Mouse (Mus musculus) intestine, embryonic 15.5 days (tissue): ENCODE measurements around the gene Tmem30b. TPM values are rescaled to one million over a fixed set of nuclear protein-coding genes. Genes with fewer than 3 reads are reported as not detected.
"Not testable (repeated sequence)": the region's sequence is repeated elsewhere in the genome, so short reads cannot be mapped to it uniquely, and the experiment has no call there.

Source experiments
- ATAC-seq: fragments of 200-750 bp; cut with Nextera tagmentation; 2 replicates; pipeline ENCODE4 v1.8.0; 2017; ENCODE audit warnings: moderate TSS enrichment, moderate library complexity
- H3K27ac ChIP-seq: fragments of 300-500 bp; sonication (generic); 2 replicates; pipeline ENCODE4 v1.5.1; 2015; ENCODE audit warnings: mild to moderate bottlenecking, inconsistent platforms
- H3K27me3 ChIP-seq: fragments of 300-500 bp; sonication (generic); replicated peaks from 2 replicates; pipeline ENCODE4 v1.6.1; 2015; ENCODE audit warnings: inconsistent platforms
- H3K36me3 ChIP-seq: fragments of 300-500 bp; sonication (generic); 2 replicates; pipeline ENCODE4 v1.6.1; 2015; ENCODE audit warnings: inconsistent platforms
- H3K4me1 ChIP-seq: fragments of 300-500 bp; sonication (generic); replicated peaks from 2 replicates; pipeline ENCODE4 v1.6.1; 2015; ENCODE audit warnings: inconsistent platforms
- H3K4me2 ChIP-seq: fragments of 300-500 bp; sonication (generic); replicated peaks from 2 replicates; pipeline ENCODE4 v1.6.1; 2015; ENCODE audit warnings: mild to moderate bottlenecking, inconsistent platforms
- H3K4me3 ChIP-seq: fragments of 300-500 bp; sonication (generic); replicated peaks from 2 replicates; pipeline ENCODE4 v1.5.1; 2015; ENCODE audit warnings: inconsistent platforms
- H3K9ac ChIP-seq: fragments of 300-500 bp; sonication (generic); 2 replicates; pipeline ENCODE4 v1.6.1; 2015; ENCODE audit warnings: inconsistent platforms
- H3K9me3 ChIP-seq: fragments of 300-500 bp; sonication (generic); 2 replicates; pipeline ENCODE4 v1.6.1; 2016; ENCODE audit warnings: inconsistent platforms
- WGBS: fragments of 180-500 bp; shearing (Covaris S2); methylation state at CpG from one replicate; pipeline ENCODE4 v1.1.7; 2015; 5-methylcytosine and 5-hydroxymethylcytosine counted together
- polyA plus RNA-seq: library from polyadenylated mRNA; unstranded; fragments of >200 nt; fragmentation: Nextera tagmentation; extraction: Ambion mirVana; gene quantifications from 2 replicates; pipeline ENCODE4 v1.2.1, GENCODE M21; 2015

The Tmem30b gene
- polyA plus RNA-seq, 1 experiment from 2014 or later = 67.5 TPM

DNA sequence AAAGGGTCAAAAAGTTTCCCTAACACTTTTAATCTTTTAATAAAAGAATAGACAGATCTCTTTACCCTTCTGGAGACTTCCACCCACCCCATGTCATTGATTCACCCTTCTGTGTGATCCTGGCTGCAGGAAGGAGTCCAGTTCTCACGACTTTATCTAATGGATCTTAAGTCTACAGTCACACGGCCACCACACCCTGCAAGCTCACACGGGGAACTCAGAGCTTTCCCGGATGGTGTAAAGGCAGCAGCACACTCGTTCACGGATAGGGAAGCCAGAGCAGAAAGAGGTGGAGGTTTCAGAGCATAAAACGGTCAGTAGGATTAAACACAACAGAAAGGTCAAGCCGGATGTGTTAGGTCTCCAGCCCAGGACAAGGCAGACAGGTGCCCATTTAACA is 2.1 kb upstream of the Tmem30b start:
- WGBS = 42% methylated on average over 8 of the region's 8 CpGs
- H3K27me3 ChIP-seq = peaks cover 33% of the 10 kb centered on the region
- H3K36me3 ChIP-seq = no peaks in the 10 kb centered on the region
- peaks cover 18% of the 10 kb centered on the region for H3K4me1 ChIP-seq
- H3K9me3 ChIP-seq = no peaks in the 10 kb centered on the region
- peak overlapping the region; percentile 2; the same call in 1 of the 2 replicates for H3K4me2 ChIP-seq
- peak overlapping the region; percentile 39; the same call in 1 of the 2 replicates for H3K27ac ChIP-seq
- ATAC-seq = peak; percentile 37
- no peak overlapping the region for H3K9ac ChIP-seq
- no peak overlapping the region for H3K4me3 ChIP-seq

- Histone ChIP-seq H3K4me3 (no peak overlapping the region), H3K9me3 (no peaks in the 10 kb centered on the region), H3K4me1 (peaks cover 18% of the 10 kb centered on the region), H3K4me2 (no peak overlapping the region), H3K36me3 (no peaks in the 10 kb centered on the region), H3K27me3 (peaks cover 33% of the 10 kb centered on the region), H3K27ac (no peak overlapping the region; the same call in 1 of the 2 replicates), H3K9ac (no peak overlapping the region)
- ATAC-seq = no peak; the same call in 1 of the 2 replicates
- WGBS = 39% methylated on average over 10 of the region's 10 CpGs
Observed at GRCm38 (mm10) chr12:73547646-73548045, 1.5 kb upstream of the Tmem30b start.

DNA sequence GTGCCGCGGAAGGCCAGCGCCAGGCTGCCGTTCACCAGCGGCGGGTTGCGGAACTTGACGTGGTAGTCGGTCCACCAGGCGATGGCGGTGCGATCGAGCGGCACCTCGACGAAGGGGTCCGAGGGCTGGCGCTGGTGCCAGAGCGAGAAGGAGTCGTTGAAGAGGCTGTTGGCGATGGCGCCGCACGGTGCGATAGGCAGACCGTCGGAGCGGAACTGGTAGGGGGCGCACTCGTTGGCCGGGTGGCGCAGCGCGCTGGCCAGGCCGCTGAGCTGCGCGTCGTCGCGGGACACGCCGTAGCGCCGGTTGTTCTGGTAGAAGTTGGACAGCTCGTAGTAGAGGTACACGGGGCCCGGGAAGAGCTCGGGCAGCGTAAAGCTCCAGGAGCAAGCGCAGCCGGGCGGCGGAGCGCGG is 513 bp downstream of the Tmem30b start:
- H3K9me3 ChIP-seq = no peaks in the 10 kb centered on the region
- peak overlapping the region; percentile 84 for H3K27ac ChIP-seq
- peak; percentile 57 for ATAC-seq
- H3K36me3 ChIP-seq = no peaks in the 10 kb centered on the region
- peak overlapping the region; percentile 55 for H3K4me3 ChIP-seq
- peak overlapping the region; percentile 67 for H3K9ac ChIP-seq
- peaks cover 39% of the 10 kb centered on the region for H3K27me3 ChIP-seq
- peaks cover 18% of the 10 kb centered on the region for H3K4me1 ChIP-seq
- peak overlapping the region; percentile 81 for H3K4me2 ChIP-seq
- WGBS = under 1% methylated on average over 55 of the region's 55 CpGs

DNA sequence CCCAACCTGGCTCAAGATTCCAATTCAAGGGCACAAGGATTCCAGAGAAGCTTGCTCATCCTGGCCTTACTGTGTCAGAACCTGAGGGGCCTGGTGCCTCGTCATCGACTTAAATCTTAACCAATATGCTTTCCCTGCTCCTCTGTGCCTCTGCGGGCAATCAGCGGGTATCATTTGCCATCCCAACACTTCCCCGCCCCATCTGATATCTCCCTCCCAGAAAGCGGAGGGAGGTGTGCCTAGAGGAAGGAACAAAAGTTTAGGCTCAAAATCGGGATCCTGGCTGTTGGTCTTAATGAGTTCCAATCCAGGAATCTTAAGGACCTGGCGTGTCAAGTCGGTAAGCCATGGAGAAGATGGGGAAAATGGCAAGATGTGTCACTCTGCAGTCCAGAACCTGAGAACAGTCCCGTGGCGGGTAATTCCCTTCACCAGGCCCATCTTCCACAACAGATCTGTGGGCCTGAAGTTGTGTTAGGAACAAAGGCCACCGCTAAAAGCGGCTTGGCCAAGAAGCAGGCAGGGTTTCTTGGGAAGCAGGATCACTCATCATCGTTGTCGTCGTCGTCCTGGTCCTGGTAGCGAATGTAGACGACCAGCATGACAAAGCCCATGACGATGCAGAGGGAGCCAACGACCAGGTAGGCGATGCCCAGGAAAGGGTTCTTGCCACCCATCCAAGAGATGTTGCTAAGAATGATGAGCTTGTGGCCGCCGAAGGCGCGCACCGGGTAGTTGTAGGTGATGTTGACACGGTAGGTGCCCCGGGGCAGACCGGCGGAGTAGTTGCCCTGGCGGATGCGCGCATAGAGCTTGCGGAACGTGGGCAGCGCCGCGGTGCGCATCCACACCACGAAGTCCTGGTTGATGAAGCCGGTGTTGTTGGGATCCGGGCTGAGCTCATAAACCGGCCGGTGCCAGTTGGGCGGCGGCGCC is 1.2 kb downstream of the Tmem30b start:
- H3K36me3 ChIP-seq = no peaks in the 10 kb centered on the region
- no peaks in the 10 kb centered on the region for H3K9me3 ChIP-seq
- WGBS = 14% methylated on average over 48 of the region's 48 CpGs
- H3K9ac ChIP-seq = peak overlapping the region; percentile 67
- no peak for ATAC-seq
- H3K4me3 ChIP-seq = peak overlapping the region; percentile 55
- peaks cover 18% of the 10 kb centered on the region for H3K4me1 ChIP-seq
- peak overlapping the region; percentile 81 for H3K4me2 ChIP-seq
- H3K27me3 ChIP-seq = peaks cover 39% of the 10 kb centered on the region
- H3K27ac ChIP-seq = peak overlapping the region; percentile 84

DNA sequence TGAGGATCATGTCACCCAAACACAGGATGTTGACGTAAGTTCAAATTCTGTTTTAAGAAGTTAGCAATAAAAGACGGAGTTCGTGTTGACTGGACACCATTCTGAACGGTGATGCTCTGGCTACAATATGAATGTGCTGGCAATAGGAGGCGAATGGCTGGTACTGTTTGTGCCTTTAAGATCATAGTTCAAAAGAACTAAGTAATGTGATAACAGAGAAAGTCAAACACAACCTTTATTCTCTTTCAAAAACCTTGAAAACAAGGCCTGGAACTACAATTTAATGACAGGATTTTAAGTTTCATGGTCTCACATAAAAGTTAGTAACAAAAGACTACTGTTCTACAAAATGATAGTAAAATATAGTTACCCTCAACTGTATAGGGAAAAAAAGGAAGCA is 3.0 kb downstream of the Tmem30b start:
- no peak overlapping the region for H3K4me3 ChIP-seq

GRCm38 (mm10) chr12:73540402-73540801 is 5.8 kb downstream of the Tmem30b start:
- ATAC-seq = no peak
- Histone ChIP-seq H3K4me3 (no peak overlapping the region), H3K27me3 (peaks cover 18% of the 10 kb centered on the region), H3K9ac (no peak overlapping the region), H3K4me2 (no peak overlapping the region), H3K4me1 (peaks cover 4% of the 10 kb centered on the region; the same call in 1 of the 2 replicates), H3K36me3 (no peaks in the 10 kb centered on the region), H3K27ac (no peak overlapping the region), H3K9me3 (no peaks in the 10 kb centered on the region)
- 79% methylated on average over 2 of the region's 2 CpGs for WGBS

More for the DNA sequence above, 3.0 kb downstream of the Tmem30b start:
- H3K4me1 ChIP-seq = peaks cover 14% of the 10 kb centered on the region
- H3K27me3 ChIP-seq = peaks cover 36% of the 10 kb centered on the region
- H3K9ac ChIP-seq = no peak overlapping the region
- no peak overlapping the region for H3K4me2 ChIP-seq
- H3K36me3 ChIP-seq = no peaks in the 10 kb centered on the region
- no peaks in the 10 kb centered on the region for H3K9me3 ChIP-seq
- ATAC-seq = no peak
- WGBS = 53% methylated on average over 5 of the region's 5 CpGs
- no peak overlapping the region for H3K27ac ChIP-seq

- Histone ChIP-seq H3K27ac (no peak overlapping the region), H3K9ac (no peak overlapping the region), H3K4me1 (no peaks in the 10 kb centered on the region), H3K4me3 (no peak overlapping the region), H3K9me3 (no peaks in the 10 kb centered on the region), H3K4me2 (no peak overlapping the region), H3K36me3 (no peaks in the 10 kb centered on the region), H3K27me3 (peaks cover 6% of the 10 kb centered on the region; the same call in 1 of the 2 replicates)
- 21% methylated on average over 2 of the region's 2 CpGs for WGBS
- no peak for ATAC-seq
Observed at GRCm38 (mm10) chr12:73539151-73539550, 7.0 kb downstream of the Tmem30b start.

GRCm38 (mm10) chr12:73538139-73538508 is 8.1 kb downstream of the Tmem30b start:
- H3K27ac ChIP-seq, H3K9ac ChIP-seq, H3K27me3 ChIP-seq, H3K9me3 ChIP-seq, H3K4me1 ChIP-seq, H3K36me3 ChIP-seq: not testable (repeated sequence)
- peak; percentile 55 for ATAC-seq
- H3K4me2 ChIP-seq = peak overlapping the region; percentile 46
- H3K4me3 ChIP-seq = peak overlapping the region; percentile 5; the same call in 1 of the 2 replicates
- WGBS = 47% methylated on average over 3 of the region's 3 CpGs

- Histone ChIP-seq H3K9me3 (no peaks in the 10 kb centered on the region), H3K36me3 (no peaks in the 10 kb centered on the region), H3K4me3 (peak overlapping the region; percentile 5; the same call in 1 of the 2 replicates), H3K27ac (no peak overlapping the region), H3K9ac (no peak overlapping the region), H3K4me2 (peak overlapping the region; percentile 46), H3K27me3 (peaks cover 6% of the 10 kb centered on the region; the same call in 1 of the 2 replicates), H3K4me1 (no peaks in the 10 kb centered on the region)
- 29% methylated on average over 17 of the region's 17 CpGs for WGBS
- peak; percentile 59 for ATAC-seq
Observed at GRCm38 (mm10) chr12:73537499-73538138, 8.6 kb downstream of the Tmem30b start.

- no peak for ATAC-seq
- WGBS = 12% methylated on average over 9 of the region's 9 CpGs
- no peaks in the 10 kb centered on the region for H3K4me1 ChIP-seq
Observed at GRCm38 (mm10) chr12:73534591-73534990, 11.6 kb downstream of the Tmem30b start.

DNA sequence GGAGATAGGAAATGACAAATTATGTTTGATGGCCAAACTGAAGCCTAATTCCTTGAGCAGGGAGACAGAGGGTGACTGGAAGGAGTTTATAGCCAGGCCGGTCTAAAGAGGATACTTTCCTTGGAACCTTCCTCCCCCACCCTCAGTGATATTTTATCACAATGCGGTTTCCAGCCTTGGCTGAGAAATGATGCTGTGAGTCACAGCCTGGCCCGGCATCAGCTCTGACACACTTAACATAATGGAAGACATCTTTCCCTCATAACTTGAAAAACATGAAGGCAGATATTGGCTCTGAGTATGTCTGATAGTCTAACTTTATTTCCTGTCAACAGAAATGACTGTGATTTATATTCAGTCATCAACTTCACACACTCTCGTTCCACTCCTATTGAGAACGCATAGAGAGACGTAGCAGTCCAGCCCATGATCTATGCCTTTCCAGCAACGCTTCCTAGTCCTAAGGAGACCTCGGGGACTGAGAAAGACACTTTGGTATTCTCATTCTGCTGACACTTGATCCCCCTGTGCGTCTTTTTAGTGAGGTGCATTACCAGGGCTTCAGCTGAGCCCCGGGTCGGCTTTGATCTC is 14.2 kb downstream of the Tmem30b start:
- Histone ChIP-seq H3K36me3 (no peaks in the 10 kb centered on the region), H3K27me3 (0 out of 2 replicates have a peak, but pooled peaks cover 4% of the 10 kb centered on the region), H3K9me3 (no peaks in the 10 kb centered on the region), H3K4me1 (0 out of 2 replicates have a peak, but pooled peaks cover 3% of the 10 kb centered on the region), H3K27ac (no peak overlapping the region), H3K4me2 (no peak overlapping the region), H3K4me3 (no peak overlapping the region), H3K9ac (no peak overlapping the region)
- 71% methylated on average over 11 of the region's 11 CpGs for WGBS
- no peak for ATAC-seq

More at GRCm38 (mm10) chr12:73534591-73534990, 11.6 kb downstream of the Tmem30b start:
- Histone ChIP-seq H3K36me3 (no peaks in the 10 kb centered on the region), H3K27ac (no peak overlapping the region), H3K4me2 (no peak overlapping the region), H3K9ac (no peak overlapping the region), H3K27me3 (0 out of 2 replicates have a peak, but pooled peaks cover 4% of the 10 kb centered on the region), H3K9me3 (no peaks in the 10 kb centered on the region), H3K4me3 (no peak overlapping the region)

DNA sequence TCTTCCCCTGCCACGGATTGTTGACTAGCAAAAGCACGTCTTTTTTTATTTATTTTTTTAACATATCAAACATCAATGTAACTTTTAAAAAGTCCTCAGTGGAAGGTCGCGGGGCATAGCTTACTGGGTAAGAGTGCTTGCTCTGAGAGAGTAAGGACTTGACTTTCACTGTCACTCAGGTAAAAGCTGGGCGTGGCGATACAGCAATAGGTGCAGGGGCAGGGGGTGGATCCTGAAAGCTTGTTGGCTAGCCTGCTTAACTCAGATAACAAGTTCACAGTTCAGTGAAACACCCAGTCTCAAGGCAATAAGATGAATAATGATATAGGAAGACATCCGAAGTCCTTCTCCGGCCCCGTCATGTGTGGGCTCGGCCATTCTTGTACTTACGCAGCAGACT is 16.6 kb downstream of the Tmem30b start:
- H3K4me3 ChIP-seq = no peak overlapping the region

More for the DNA sequence above, 16.6 kb downstream of the Tmem30b start:
- no peak overlapping the region; the same call in none of the 2 replicates for H3K4me2 ChIP-seq
- H3K4me1 ChIP-seq = 0 out of 2 replicates have a peak, but pooled peaks cover 3% of the 10 kb centered on the region
- H3K36me3 ChIP-seq = no peaks in the 10 kb centered on the region
- 58% methylated on average over 11 of the region's 11 CpGs for WGBS
- H3K27ac ChIP-seq = no peak overlapping the region
- H3K9me3 ChIP-seq = no peaks in the 10 kb centered on the region
- ATAC-seq = peak; percentile 88
- no peak overlapping the region for H3K9ac ChIP-seq
- H3K27me3 ChIP-seq = 0 out of 2 replicates have a peak, but pooled peaks cover 4% of the 10 kb centered on the region
